Mouse (Mus musculus) thymus, postnatal 0 days (tissue): ENCODE data around the gene Trim68. TPM values are rescaled to one million over a fixed set of nuclear protein-coding genes. Genes with fewer than 3 reads are reported as not detected.
"Not testable (repeated sequence)": the region's sequence is repeated elsewhere in the genome, so short reads cannot be mapped to it uniquely, and the experiment has no call there.

Experiments
- DNase-seq: peaks from one replicate; pipeline ENCODE4 v3.0.0-alpha.2; 2015; ENCODE audit warnings: low spot score
- polyA plus RNA-seq: library from polyadenylated mRNA; unstranded; fragments of >200 nt; fragmentation: Nextera tagmentation; extraction: Ambion mirVana; gene quantifications from 2 replicates; pipeline ENCODE4 v1.2.1, GENCODE M21; 2015

The Trim68 gene
- 8.1 and 8.6 TPM in 2 replicates for polyA plus RNA-seq

GRCm38 (mm10) chr7:102686944-102687501 lies at the start of gene Trim68:
Trim68 (minus strand) TSS chr7:102687327.
- DNase-seq = peak; percentile 94

GRCm38 (mm10) chr7:102733793-102734192 lies 46.7 kb upstream of the Trim68 start:
- DNase-seq = no peak

- no peak for DNase-seq
These were observed 40.3 kb upstream of the Trim68 start, which contains the start of gene Olfr559 for GRCm38 (mm10) chr7:102727391-102727790. Olfr559 (minus strand) TSS chr7:102727491.

- DNase-seq = no peak
These were observed 31.8 kb upstream of the Trim68 start, which contains the start of gene Olfr33 for GRCm38 (mm10) chr7:102718970-102719369. Olfr33 (minus strand) TSS chr7:102719070.

- DNase-seq = no peak
These were observed 14.8 kb upstream of the Trim68 start, which contains the start of gene Olfr558 for GRCm38 (mm10) chr7:102701915-102702314. Olfr558 (plus strand) TSS chr7:102702215.

- DNase-seq = no peak
These were observed 11.3 kb upstream of the Trim68 start for GRCm38 (mm10) chr7:102698461-102698860.

GRCm38 (mm10) chr7:102695358-102696125 lies 8.4 kb upstream of the Trim68 start, which contains the start of gene Olfr557:
Olfr557 (plus strand) TSS chr7:102695910.
- DNase-seq = peak; percentile 53

GRCm38 (mm10) chr7:102681916-102682315 lies 5.2 kb downstream of the Trim68 start:
- DNase-seq = no peak

- DNase-seq = no peak
These were observed 10.9 kb downstream of the Trim68 start for GRCm38 (mm10) chr7:102676225-102676624.

GRCm38 (mm10) chr7:102665378-102665777 lies 21.7 kb downstream of the Trim68 start:
- DNase-seq = peak; percentile 26

- DNase-seq = no peak
These were observed 22.5 kb downstream of the Trim68 start, which contains the start of gene Olfr556 for GRCm38 (mm10) chr7:102664599-102664998. Olfr556 (plus strand) TSS chr7:102664899.

- DNase-seq = no peak
These were observed 28.6 kb downstream of the Trim68 start, which contains the start of gene Olfr555 for GRCm38 (mm10) chr7:102658523-102658922. Olfr555 (plus strand) TSS chr7:102658823.

GRCm38 (mm10) chr7:102644945-102645344 lies 42.2 kb downstream of the Trim68 start:
- not testable (repeated sequence) for DNase-seq

- no peak for DNase-seq
These were observed 49.0 kb downstream of the Trim68 start, which contains the start of gene Olfr554 for GRCm38 (mm10) chr7:102638132-102638531. Olfr554 (plus strand) TSS chr7:102638432.

- peak; percentile 71 for DNase-seq
These were observed 50.5 kb downstream of the Trim68 start for GRCm38 (mm10) chr7:102636665-102637064.

Other genes starting within 250 kb of the Trim68 start
- gene Rrm1, start 245.6 kb downstream of the Trim68 start, polyA plus RNA-seq = 143 and 151 TPM in 2 replicates
- gene Olfr543, start 205.6 kb downstream of the Trim68 start, polyA plus RNA-seq = 0.14 and 0.34 TPM in 2 replicates
- 0.05 TPM in 1 of 2 replicates, not detected in the other for gene Olfr544, start 199.0 kb downstream of the Trim68 start, polyA plus RNA-seq
- 0.08 TPM in 1 of 2 replicates, not detected in the other for gene Olfr545, start 187.8 kb downstream of the Trim68 start, polyA plus RNA-seq
- gene Olfr547, start 152.6 kb downstream of the Trim68 start, polyA plus RNA-seq = not detected in 2 replicates
- not detected in 2 replicates for gene Olfr548-ps1, start 146.4 kb downstream of the Trim68 start, polyA plus RNA-seq
- not detected in 2 replicates for gene Olfr549, start 137.5 kb downstream of the Trim68 start, polyA plus RNA-seq
- gene Trim21, start 121.8 kb downstream of the Trim68 start, polyA plus RNA-seq = 3.0 and 3.9 TPM in 2 replicates
- 0.26 TPM in 1 of 2 replicates, not detected in the other for gene Olfr550, start 115.9 kb downstream of the Trim68 start, polyA plus RNA-seq
- not detected in 2 replicates for gene Olfr551, start 95.4 kb downstream of the Trim68 start, polyA plus RNA-seq
- not detected in 2 replicates for gene Olfr552, start 89.6 kb downstream of the Trim68 start, polyA plus RNA-seq
- not detected in 2 replicates for gene Olfr553, start 69.1 kb downstream of the Trim68 start, polyA plus RNA-seq
- not detected in 2 replicates for gene Olfr554, start 48.9 kb downstream of the Trim68 start, polyA plus RNA-seq
- not detected in 2 replicates for gene Olfr555, start 28.5 kb downstream of the Trim68 start, polyA plus RNA-seq
- not detected in 2 replicates for gene Olfr556, start 22.4 kb downstream of the Trim68 start, polyA plus RNA-seq
- gene Olfr557, start 8.6 kb upstream of the Trim68 start, polyA plus RNA-seq = not detected in 2 replicates
- gene Olfr558, start 14.9 kb upstream of the Trim68 start, polyA plus RNA-seq = 0.37 and 0.38 TPM in 2 replicates
- not detected in 2 replicates for gene Olfr33, start 31.7 kb upstream of the Trim68 start, polyA plus RNA-seq
- not detected in 2 replicates for gene Olfr559, start 40.2 kb upstream of the Trim68 start, polyA plus RNA-seq
- not detected in 2 replicates for gene Olfr560, start 72.0 kb upstream of the Trim68 start, polyA plus RNA-seq
- gene Olfr78, start 72.1 kb upstream of the Trim68 start, polyA plus RNA-seq = 0.05 and 0.10 TPM in 2 replicates
- not detected in 2 replicates for gene Olfr561, start 83.9 kb upstream of the Trim68 start, polyA plus RNA-seq
- gene Olfr564, start 116.2 kb upstream of the Trim68 start, polyA plus RNA-seq = not detected in 2 replicates
- not detected in 2 replicates for gene Olfr566, start 171.4 kb upstream of the Trim68 start, polyA plus RNA-seq
- not detected in 2 replicates for gene Olfr568, start 189.8 kb upstream of the Trim68 start, polyA plus RNA-seq
- gene Olfr569, start 203.6 kb upstream of the Trim68 start, polyA plus RNA-seq = not detected in 2 replicates
- not detected in 2 replicates for gene Olfr570, start 207.2 kb upstream of the Trim68 start, polyA plus RNA-seq
- not detected in 2 replicates for gene Olfr571, start 230.2 kb upstream of the Trim68 start, polyA plus RNA-seq
- gene Olfr572, start 237.1 kb upstream of the Trim68 start, polyA plus RNA-seq = not detected in 2 replicates